Mouse (Mus musculus) layer of hippocampus, adult 11-12 months (tissue): ENCODE measurements around the gene Maml2.

ENCODE experiments used
- DNase-seq: peaks from one replicate; pipeline ENCODE4 v3.0.0; 2022; ENCODE audit warnings: low spot score

The Maml2 gene

GRCm38 (mm10) chr9:13310236-13310635, 12.5 kb downstream of the Maml2 start:
- DNase-seq = no peak

GRCm38 (mm10) chr9:13311094-13311493, 13.3 kb downstream of the Maml2 start:
- DNase-seq = peak; percentile 4

GRCm38 (mm10) chr9:13313923-13314322, 16.2 kb downstream of the Maml2 start:
- DNase-seq = peak; percentile 2

GRCm38 (mm10) chr9:13314577-13315004, 16.8 kb downstream of the Maml2 start:
- DNase-seq = peak; percentile 15

GRCm38 (mm10) chr9:13315393-13315792, 17.6 kb downstream of the Maml2 start:
- no peak for DNase-seq

GRCm38 (mm10) chr9:13319566-13319965, 21.8 kb downstream of the Maml2 start:
- peak; percentile 1 for DNase-seq

- peak; percentile 1 for DNase-seq
Observed at GRCm38 (mm10) chr9:13320800-13321364, 23.1 kb downstream of the Maml2 start.

- no peak for DNase-seq
Observed at GRCm38 (mm10) chr9:13323074-13323473, 25.3 kb downstream of the Maml2 start.

GRCm38 (mm10) chr9:13323612-13324011, 25.9 kb downstream of the Maml2 start:
- peak; percentile 2 for DNase-seq

GRCm38 (mm10) chr9:13414230-13414766, 116.5 kb downstream of the Maml2 start:
- DNase-seq = no peak

GRCm38 (mm10) chr9:13425031-13425940, 127.5 kb downstream of the Maml2 start:
- DNase-seq = peak; percentile 66

GRCm38 (mm10) chr9:13429477-13430125, 131.8 kb downstream of the Maml2 start:
- DNase-seq = no peak

GRCm38 (mm10) chr9:13430302-13430701, 132.5 kb downstream of the Maml2 start:
- no peak for DNase-seq

- no peak for DNase-seq
Observed at GRCm38 (mm10) chr9:13430744-13431143, 133.0 kb downstream of the Maml2 start.

GRCm38 (mm10) chr9:13431646-13432045, 133.9 kb downstream of the Maml2 start:
- DNase-seq = no peak

- no peak for DNase-seq
Observed at GRCm38 (mm10) chr9:13433501-13434090, 135.8 kb downstream of the Maml2 start.

- DNase-seq = no peak
Observed at GRCm38 (mm10) chr9:13440911-13441310, 143.2 kb downstream of the Maml2 start.

GRCm38 (mm10) chr9:13442012-13442735, 144.4 kb downstream of the Maml2 start:
- DNase-seq = no peak

- no peak for DNase-seq
Observed at GRCm38 (mm10) chr9:13443484-13444211, 145.9 kb downstream of the Maml2 start.

GRCm38 (mm10) chr9:13446236-13446635, 148.5 kb downstream of the Maml2 start:
- DNase-seq = no peak
